Mouse (Mus musculus): ENCODE results near the gene BC053393. TPM values are rescaled to one million over a fixed set of nuclear protein-coding genes. Genes with fewer than 3 reads are reported as not detected.

BC053393 gene
- polyA plus RNA-seq (2016; fragmentation: Nextera tagmentation; extraction: Ambion mirVana), result not detected in 2 replicates

- no peaks in the 10 kb centered on the region for H3K36me3 ChIP-seq (replicated peaks)
- no peak within 1 kb of the TSS for H3K9ac ChIP-seq
- H3K27me3 ChIP-seq, result no peaks in the 10 kb centered on the region
- H3K27ac ChIP-seq, result no peak within 1 kb of the TSS
- 100% methylated on average over 1 of the region's 1 CpGs for WGBS
- no peaks in the 10 kb centered on the region for H3K9me3 ChIP-seq
- H3K4me3 ChIP-seq (replicated peaks), result no peak within 1 kb of the TSS
- H3K4me1 ChIP-seq, result no peaks in the 10 kb centered on the region
- no peak for ATAC-seq (ENCODE audit: low FRiP score)
- no peak within 1 kb of the TSS for H3K4me2 ChIP-seq
Observed at GRCm38 (mm10) chr11:46571327-46571726, at the start of gene BC053393. BC053393 (plus strand) TSS chr11:46571536.

DNA sequence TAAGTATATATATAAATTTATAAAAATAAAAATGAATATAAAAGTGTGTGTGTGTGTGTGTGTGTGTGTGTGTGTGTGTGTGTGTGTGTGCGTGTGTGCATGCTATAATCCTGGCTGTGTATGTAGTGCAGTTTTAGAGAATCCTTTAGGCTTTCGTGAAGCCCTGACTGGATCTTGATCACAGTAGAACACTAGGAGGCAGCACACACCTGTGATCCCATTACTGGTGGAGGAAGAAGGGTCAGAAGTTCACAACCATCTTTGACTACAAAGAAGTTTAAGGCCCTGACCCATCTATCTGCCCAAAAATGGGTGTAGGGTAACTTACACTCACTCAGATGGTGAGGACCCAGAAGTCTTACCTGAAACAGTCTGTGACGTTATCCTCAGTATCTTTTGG lies 48.6 kb upstream of the BC053393 start:
- Histone ChIP-seq H3K4me1 (no peaks in the 10 kb centered on the region), H3K36me3 (replicated peaks) (no peaks in the 10 kb centered on the region), H3K4me2 (no peak overlapping the region), H3K4me3 (replicated peaks) (no peak overlapping the region), H3K27me3 (no peaks in the 10 kb centered on the region), H3K9me3 (no peaks in the 10 kb centered on the region), H3K9ac (no peak overlapping the region), H3K27ac (no peak overlapping the region)
- ATAC-seq (ENCODE audit: low FRiP score), result no peak
- WGBS, result 89% methylated on average over 3 of the region's 3 CpGs

GRCm38 (mm10) chr11:46523912-46524311 lies 47.4 kb upstream of the BC053393 start, which contains the start of gene Gm12169:
Gm12169 (plus strand) TSS chr11:46524212.
- no peak for ATAC-seq (ENCODE audit: low FRiP score)
- WGBS, result 86% methylated on average over 2 of the region's 2 CpGs
- H3K4me1 ChIP-seq, result no peaks in the 10 kb centered on the region
- no peaks in the 10 kb centered on the region for H3K36me3 ChIP-seq (replicated peaks)
- no peak within 1 kb of the TSS for H3K9ac ChIP-seq
- no peaks in the 10 kb centered on the region for H3K27me3 ChIP-seq
- H3K9me3 ChIP-seq, result no peaks in the 10 kb centered on the region
- no peak within 1 kb of the TSS for H3K4me2 ChIP-seq
- H3K27ac ChIP-seq, result no peak within 1 kb of the TSS
- no peak within 1 kb of the TSS for H3K4me3 ChIP-seq (replicated peaks)

DNA sequence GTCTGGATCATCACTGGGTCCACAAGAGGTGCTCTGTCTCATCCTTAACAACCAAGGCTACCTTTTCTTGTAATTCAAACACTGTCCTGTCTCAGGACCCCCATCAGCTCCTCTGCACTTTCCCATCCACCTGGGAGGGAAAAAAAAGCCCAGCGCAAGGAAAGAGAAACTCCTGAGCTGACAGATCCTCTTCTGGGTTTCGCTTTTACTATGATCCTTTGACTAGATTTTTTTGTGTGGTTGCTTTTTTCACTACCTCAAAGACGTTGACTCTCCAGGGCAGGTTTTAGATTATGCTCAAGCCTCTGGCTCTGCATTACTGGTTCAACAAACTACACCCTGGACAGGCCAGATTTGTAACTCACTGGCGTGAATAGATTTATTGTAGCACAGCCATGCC lies 41.2 kb upstream of the BC053393 start:
- no peak overlapping the region for H3K4me3 ChIP-seq (replicated peaks)
- WGBS, result 82% methylated on average over 4 of the region's 4 CpGs
- H3K4me2 ChIP-seq, result no peak overlapping the region
- no peak overlapping the region for H3K27ac ChIP-seq
- no peaks in the 10 kb centered on the region for H3K36me3 ChIP-seq (replicated peaks)
- H3K9me3 ChIP-seq, result no peaks in the 10 kb centered on the region
- no peaks in the 10 kb centered on the region for H3K27me3 ChIP-seq
- no peak for ATAC-seq (ENCODE audit: low FRiP score)
- no peak overlapping the region for H3K9ac ChIP-seq
- no peaks in the 10 kb centered on the region for H3K4me1 ChIP-seq

DNA sequence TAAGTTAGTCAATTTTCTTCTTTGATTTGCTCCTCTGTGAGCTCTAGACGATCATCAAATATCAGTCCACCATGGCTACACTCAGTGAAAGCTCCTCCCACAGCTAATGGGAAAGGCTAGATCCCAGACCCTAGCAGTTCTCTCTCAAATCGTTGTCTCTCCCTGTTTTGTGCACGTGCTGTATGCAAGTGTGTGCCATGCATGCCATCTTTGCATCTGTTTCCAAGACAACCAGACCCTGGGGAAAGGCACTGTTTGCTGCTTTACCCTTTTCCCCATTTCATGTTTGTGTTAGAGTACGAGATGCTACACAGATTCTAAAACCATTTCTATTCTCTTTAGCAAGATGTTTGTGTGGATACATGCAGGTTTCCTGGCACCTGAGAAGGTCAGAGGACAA lies 34.4 kb upstream of the BC053393 start:
- H3K4me1 ChIP-seq, result no peaks in the 10 kb centered on the region
- no peak for ATAC-seq (ENCODE audit: low FRiP score)
- H3K4me3 ChIP-seq (replicated peaks), result no peak overlapping the region
- no peaks in the 10 kb centered on the region for H3K36me3 ChIP-seq (replicated peaks)
- no peak overlapping the region for H3K27ac ChIP-seq
- H3K9me3 ChIP-seq, result no peaks in the 10 kb centered on the region
- H3K27me3 ChIP-seq, result no peaks in the 10 kb centered on the region
- 73% methylated on average over 4 of the region's 4 CpGs for WGBS
- H3K9ac ChIP-seq, result no peak overlapping the region
- H3K4me2 ChIP-seq, result no peak overlapping the region

GRCm38 (mm10) chr11:46543530-46543929 lies 27.8 kb upstream of the BC053393 start:
- 92% methylated on average over 2 of the region's 2 CpGs for whole genome bisulfite sequencing
- H3K4me3 ChIP-seq (replicated peaks), result no peak overlapping the region
- no peak overlapping the region for H3K27ac ChIP-seq
- no peaks in the 10 kb centered on the region for H3K36me3 ChIP-seq (replicated peaks)
- no peak for ATAC-seq (ENCODE audit: low FRiP score)
- H3K4me1 ChIP-seq, result no peaks in the 10 kb centered on the region
- no peaks in the 10 kb centered on the region for H3K9me3 ChIP-seq
- no peak overlapping the region for H3K4me2 ChIP-seq
- no peak overlapping the region for H3K9ac ChIP-seq
- H3K27me3 ChIP-seq, result no peaks in the 10 kb centered on the region

GRCm38 (mm10) chr11:46549721-46550120 lies 21.6 kb upstream of the BC053393 start:
- Histone ChIP-seq H3K4me2 (no peak overlapping the region), H3K4me3 (replicated peaks) (no peak overlapping the region), H3K27me3 (no peaks in the 10 kb centered on the region), H3K4me1 (no peaks in the 10 kb centered on the region), H3K9me3 (no peaks in the 10 kb centered on the region), H3K27ac (no peak overlapping the region), H3K36me3 (replicated peaks) (no peaks in the 10 kb centered on the region), H3K9ac (no peak overlapping the region)
- no peak for ATAC-seq (ENCODE audit: low FRiP score)
- 86% methylated on average over 4 of the region's 4 CpGs for WGBS

GRCm38 (mm10) chr11:46552741-46553140 lies 18.6 kb upstream of the BC053393 start:
- no peak overlapping the region for H3K27ac ChIP-seq
- no peaks in the 10 kb centered on the region for H3K36me3 ChIP-seq (replicated peaks)
- no peak for ATAC-seq (ENCODE audit: low FRiP score)
- H3K9me3 ChIP-seq, result no peaks in the 10 kb centered on the region
- no peaks in the 10 kb centered on the region for H3K27me3 ChIP-seq
- H3K9ac ChIP-seq, result no peak overlapping the region
- no peak overlapping the region for H3K4me2 ChIP-seq
- no peak overlapping the region for H3K4me3 ChIP-seq (replicated peaks)
- no peaks in the 10 kb centered on the region for H3K4me1 ChIP-seq
- 90% methylated on average over 3 of the region's 3 CpGs for WGBS

DNA sequence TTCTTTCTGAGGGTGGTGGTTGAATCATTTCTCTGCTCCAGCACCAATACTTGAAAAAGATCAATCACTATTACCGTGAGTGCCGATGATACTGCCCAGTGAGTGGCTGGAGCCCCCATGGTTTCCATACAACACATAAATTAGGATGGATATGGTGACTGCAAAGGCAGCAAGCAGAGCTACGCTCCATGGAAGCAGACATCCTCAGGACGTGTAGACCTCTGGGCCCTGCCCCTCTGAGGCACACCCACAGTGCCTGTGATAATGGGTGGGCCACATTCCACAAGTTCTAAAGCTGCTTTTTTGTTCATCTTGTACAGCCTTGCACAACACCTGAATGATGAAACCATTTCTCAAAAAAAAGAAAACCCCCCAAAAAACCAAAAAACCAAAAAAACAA lies 10.2 kb upstream of the BC053393 start:
- Histone ChIP-seq H3K27me3 (no peaks in the 10 kb centered on the region), H3K4me3 (replicated peaks) (no peak overlapping the region), H3K4me1 (no peaks in the 10 kb centered on the region), H3K27ac (no peak overlapping the region), H3K36me3 (replicated peaks) (no peaks in the 10 kb centered on the region), H3K9ac (no peak overlapping the region), H3K9me3 (no peaks in the 10 kb centered on the region), H3K4me2 (no peak overlapping the region)
- ATAC-seq (ENCODE audit: low FRiP score), result no peak
- WGBS, result 79% methylated on average over 4 of the region's 4 CpGs

- ATAC-seq (ENCODE audit: low FRiP score), result no peak
- Histone ChIP-seq H3K36me3 (replicated peaks) (no peaks in the 10 kb centered on the region), H3K4me3 (replicated peaks) (no peak overlapping the region), H3K4me2 (no peak overlapping the region), H3K9me3 (no peaks in the 10 kb centered on the region), H3K27ac (no peak overlapping the region), H3K4me1 (no peaks in the 10 kb centered on the region), H3K9ac (no peak overlapping the region), H3K27me3 (no peaks in the 10 kb centered on the region)
- 74% methylated on average over 1 of the region's 1 CpGs for WGBS
Observed at GRCm38 (mm10) chr11:46564671-46565070, 6.7 kb upstream of the BC053393 start.

- no peak overlapping the region for H3K4me3 ChIP-seq (replicated peaks)
- H3K4me2 ChIP-seq, result no peak overlapping the region
- ATAC-seq (ENCODE audit: low FRiP score), result no peak
- 89% methylated on average over 2 of the region's 2 CpGs for WGBS
- H3K27me3 ChIP-seq, result no peaks in the 10 kb centered on the region
- no peaks in the 10 kb centered on the region for H3K4me1 ChIP-seq
- no peaks in the 10 kb centered on the region for H3K36me3 ChIP-seq (replicated peaks)
- no peak overlapping the region for H3K9ac ChIP-seq
- H3K27ac ChIP-seq, result no peak overlapping the region
- no peaks in the 10 kb centered on the region for H3K9me3 ChIP-seq
Observed at GRCm38 (mm10) chr11:46565967-46566366, 5.4 kb upstream of the BC053393 start.

- 79% methylated on average over 1 of the region's 1 CpGs for WGBS
- Histone ChIP-seq H3K9me3 (no peaks in the 10 kb centered on the region), H3K4me1 (no peaks in the 10 kb centered on the region), H3K4me3 (replicated peaks) (no peak overlapping the region), H3K27me3 (no peaks in the 10 kb centered on the region), H3K27ac (no peak overlapping the region), H3K4me2 (no peak overlapping the region), H3K9ac (no peak overlapping the region), H3K36me3 (replicated peaks) (no peaks in the 10 kb centered on the region)
- no peak for ATAC-seq (ENCODE audit: low FRiP score)
Observed at GRCm38 (mm10) chr11:46569107-46569506, 2.2 kb upstream of the BC053393 start.

DNA sequence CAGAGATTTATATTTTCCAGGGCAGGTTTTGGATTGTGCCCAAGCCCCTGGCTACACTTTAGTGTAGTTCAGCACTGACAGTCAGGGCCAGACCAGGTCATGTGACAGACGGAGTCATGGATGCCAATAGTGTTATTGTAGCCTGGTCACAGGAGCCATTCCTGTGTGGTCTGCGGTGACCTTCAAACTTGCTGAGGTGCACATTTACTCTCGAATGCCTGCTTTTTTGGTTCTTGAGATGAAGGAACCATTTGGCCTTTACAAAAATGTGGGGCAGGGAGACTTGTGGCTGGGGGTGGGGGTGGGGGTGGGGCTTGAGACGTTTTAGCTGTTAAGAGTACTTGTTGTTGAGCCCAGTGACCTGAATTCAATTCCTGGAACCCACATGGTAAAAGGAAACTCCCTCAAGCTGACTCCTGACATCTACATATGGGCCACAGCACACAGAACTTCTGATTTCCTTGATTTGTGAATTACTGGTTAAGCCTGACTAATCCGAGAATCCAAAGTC lies 7.5 kb downstream of the BC053393 start:
- no peak for ATAC-seq (ENCODE audit: low FRiP score)
- no peak overlapping the region for H3K27ac ChIP-seq
- no peak overlapping the region for H3K9ac ChIP-seq
- 71% methylated on average over 5 of the region's 5 CpGs for WGBS
- no peak overlapping the region for H3K4me2 ChIP-seq
- no peaks in the 10 kb centered on the region for H3K27me3 ChIP-seq
- no peak overlapping the region for H3K4me3 ChIP-seq (replicated peaks)
- no peaks in the 10 kb centered on the region for H3K36me3 ChIP-seq (replicated peaks)
- H3K9me3 ChIP-seq, result no peaks in the 10 kb centered on the region
- no peaks in the 10 kb centered on the region for H3K4me1 ChIP-seq
